Mouse (Mus musculus): ENCODE results near the gene Gm17334. TPM values are rescaled to one million over a fixed set of nuclear protein-coding genes. Genes with fewer than 3 reads are reported as not detected.

Gene Gm17334
- total and polyA plus RNA-seq, 3 experiments: not detected

- TF ChIP-seq POLR2AphosphoS2 (IDR thresholded peaks at IDR 0.05; ENCODE audit: low read length): no peak
- TF ChIP-seq POLR2AphosphoS5 (IDR thresholded peaks at IDR 0.05; ENCODE audit: borderline replicate concordance, low read depth, low read length): no peak
- TF ChIP-seq MEF2A (IDR thresholded peaks at IDR 0.05; ENCODE audit: extremely low read depth, insufficient replicate concordance, low read depth, low read length, poor library complexity, severe bottlenecking): no peak
- TF ChIP-seq MYC (IDR thresholded peaks at IDR 0.05; ENCODE audit: low read depth, low read length): no peak
- no peak for TF ChIP-seq NELFE (IDR thresholded peaks at IDR 0.05; ENCODE audit: low read depth, low read length)
- peaks cover 2 to 8% of the 10 kb centered on the region in 2 experiments; a peak in 3 of 4 replicates for H3K4me1 ChIP-seq (ENCODE audit: control insufficient read depth in 1 of 2, insufficient read depth in 2 of 2, low read length in 2 of 2)
Measured at GRCm38 (mm10) chr11:53761284-53761683, 11.7 kb downstream of the Gm17334 start.

DNA sequence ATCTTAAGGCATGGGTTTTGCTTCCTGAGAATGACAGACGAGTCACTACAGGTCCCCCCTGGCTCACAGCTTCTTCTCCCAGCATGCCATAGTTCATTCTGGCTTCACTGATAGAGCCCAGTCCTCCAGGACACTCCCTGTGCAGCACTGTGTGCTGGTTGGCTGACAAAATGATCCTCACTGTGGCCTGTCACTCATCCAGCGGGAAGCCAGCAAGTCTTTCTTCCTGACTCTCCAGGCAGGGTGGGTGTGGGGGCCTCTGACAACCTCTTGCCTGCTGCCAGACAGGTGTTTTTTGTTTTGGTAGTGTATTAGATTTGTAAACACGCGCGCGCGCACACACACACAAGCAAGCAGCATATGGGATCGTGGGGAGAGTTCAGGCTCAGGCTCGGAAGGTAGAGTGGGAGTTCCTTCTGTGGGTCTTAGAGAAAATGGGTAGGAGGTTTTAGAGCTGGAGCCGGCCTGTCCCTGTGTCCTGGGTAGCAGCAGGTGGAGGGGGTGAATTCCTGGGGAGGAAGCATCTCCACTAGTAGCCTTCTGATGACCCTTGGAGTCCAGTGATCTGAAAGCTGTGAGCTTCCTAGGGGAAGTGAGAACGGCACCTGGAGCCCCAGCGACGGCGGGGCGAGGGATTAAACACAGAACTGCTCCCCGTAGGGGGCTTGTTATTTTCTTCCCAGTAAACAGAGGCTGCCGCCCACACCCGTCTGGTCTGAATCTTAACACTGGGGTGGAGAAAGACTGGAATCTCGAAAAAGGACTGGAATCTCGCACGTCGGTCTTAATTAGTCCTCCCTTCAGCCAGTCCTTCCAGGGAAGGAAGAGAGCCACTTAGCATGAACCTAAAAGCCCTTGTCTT is 13.2 kb downstream of the Gm17334 start:
- H3K4me1 ChIP-seq (ENCODE audit: control insufficient read depth in 1 of 2, insufficient read depth in 2 of 2, low read length in 2 of 2): peaks cover 2 to 7% of the 10 kb centered on the region in 2 experiments; a peak in 3 of 4 replicates
- no peaks in the 10 kb centered on the region; a peak in 1 of 4 replicates for H3K27me3 ChIP-seq (ENCODE audit: control insufficient read depth in 1 of 2, insufficient read depth in 2 of 2, low read length in 2 of 2)
- H3K36me3 ChIP-seq (ENCODE audit: control insufficient read depth in 1 of 2, insufficient read depth in 2 of 2, low read length in 2 of 2): peaks cover 0 to 7% of the 10 kb centered on the region in 2 experiments; a peak in 2 of 4 replicates
- TF ChIP-seq HCFC1 (IDR thresholded peaks at IDR 0.05; ENCODE audit: low read depth, low read length) (no peak), ZMIZ1 (IDR thresholded peaks at IDR 0.05; ENCODE audit: low read depth, low read length) (no peak), CHD1 (IDR thresholded peaks at IDR 0.05; ENCODE audit: low read depth, low read length) (no peak), ZC3H11A (IDR thresholded peaks at IDR 0.05; ENCODE audit: low read depth, low read length) (no peak), SMC3 (IDR thresholded peaks at IDR 0.05; ENCODE audit: low read depth, low read length) (no peak), TCF12 (IDR thresholded peaks at IDR 0.05; ENCODE audit: low read depth, low read length) (no peak), JUND (IDR thresholded peaks at IDR 0.05; ENCODE audit: low read depth, low read length) (no peak)
- H3K9ac ChIP-seq (ENCODE audit: control insufficient read depth, low read depth, low read length, poor library complexity, severe bottlenecking): no peak overlapping the region
- no peaks in the 10 kb centered on the region for H3K9me3 ChIP-seq (replicated peaks; ENCODE audit: insufficient read depth, low read length)
- DNase-seq (ENCODE audit: low read depth, low spot score): no peak
- no peaks in the 10 kb centered on the region; the same call in 1 of the 2 replicates for H3K79me2 ChIP-seq (ENCODE audit: control insufficient read depth, insufficient read depth, low read length, poor library complexity)
- H3K27ac ChIP-seq (ENCODE audit: control insufficient read depth, low read depth, low read length): no peak overlapping the region
- no peak overlapping the region for H3K4me3 ChIP-seq (ENCODE audit: control insufficient read depth in 1 of 2, insufficient read depth in 1 of 2, low read depth in 2 of 2, low read length in 2 of 2)

More at GRCm38 (mm10) chr11:53761284-53761683, 11.7 kb downstream of the Gm17334 start:
- no peak overlapping the region for H3K9ac ChIP-seq (ENCODE audit: control insufficient read depth, low read depth, low read length, poor library complexity, severe bottlenecking)
- peaks cover 0 to 7% of the 10 kb centered on the region in 2 experiments; a peak in 2 of 4 replicates for H3K36me3 ChIP-seq (ENCODE audit: control insufficient read depth in 1 of 2, insufficient read depth in 2 of 2, low read length in 2 of 2)
- no peak overlapping the region for H3K4me3 ChIP-seq (ENCODE audit: control insufficient read depth in 1 of 2, insufficient read depth in 1 of 2, low read depth in 2 of 2, low read length in 2 of 2)
- no peaks in the 10 kb centered on the region for H3K27me3 ChIP-seq (ENCODE audit: control insufficient read depth in 1 of 2, insufficient read depth in 2 of 2, low read length in 2 of 2)
- no peak for DNase-seq (ENCODE audit: low read depth, low spot score)
- H3K9me3 ChIP-seq (replicated peaks; ENCODE audit: insufficient read depth, low read length): no peaks in the 10 kb centered on the region
- no peaks in the 10 kb centered on the region; the same call in 1 of the 2 replicates for H3K79me2 ChIP-seq (ENCODE audit: control insufficient read depth, insufficient read depth, low read length, poor library complexity)
- H3K27ac ChIP-seq (ENCODE audit: control insufficient read depth, low read depth, low read length): no peak overlapping the region

All from MEL (cell line).